Mouse (Mus musculus): ENCODE measurements around the gene Sf1. TPM values are rescaled to one million over a fixed set of nuclear protein-coding genes. Genes with fewer than 3 reads are reported as not detected.

Gene Sf1
- polyA plus RNA-seq, 2 experiments, result 57.4 to 57.9 TPM

DNA sequence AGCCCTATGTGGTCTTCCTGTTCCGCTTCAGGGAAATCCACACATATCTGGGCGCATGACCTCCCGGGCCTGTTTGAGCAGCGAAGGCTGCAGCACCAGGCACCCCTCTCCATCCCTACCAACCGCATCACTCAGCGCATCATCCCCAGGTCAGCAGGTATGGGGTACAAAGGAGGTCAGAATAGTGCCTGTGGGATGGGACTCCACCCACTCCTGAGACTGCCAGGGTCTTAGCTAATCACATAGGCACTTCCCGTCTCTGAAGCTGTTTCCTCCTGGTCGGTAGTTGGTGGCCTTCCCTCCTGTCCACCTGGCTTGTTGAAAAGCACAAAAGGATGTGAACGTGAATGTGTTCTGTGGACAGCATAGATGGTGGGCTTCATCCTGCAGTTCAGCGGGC lies 16.8 kb upstream of the Sf1 start:
- TF ChIP-seq EP300 (IDR thresholded peaks at IDR 0.05; ENCODE audit: low read depth) (no peak), CTCF (IDR thresholded peaks at IDR 0.05; ENCODE audit: low read depth) (no peak)
- Histone ChIP-seq H3K9ac (replicated peaks) (no peak overlapping the region), H3K4me2 (ENCODE audit: low read depth) (no peak overlapping the region), H3K36me3 (replicated peaks; ENCODE audit: control insufficient read depth, insufficient read depth, low read depth) (no peaks in the 10 kb centered on the region; the same call in 1 of the 2 replicates), H3K27me3 (ENCODE audit: control insufficient read depth, insufficient read depth, low read length) (no peaks in the 10 kb centered on the region), H3K4me3 (ENCODE audit: insufficient read depth in 1 of 2, low read depth in 2 of 2, low read length in 2 of 2) (no peak overlapping the region), H3K9me3 (ENCODE audit: control insufficient read depth, low read length) (no peaks in the 10 kb centered on the region), H3K4me1 (replicated peaks; ENCODE audit: control insufficient read depth in 2 of 2, insufficient read depth in 2 of 2, low read length in 1 of 2) (peaks cover 10 to 20% of the 10 kb centered on the region in 2 experiments), H3K27ac (no peak overlapping the region)
- ATAC-seq (ENCODE audit: insufficient read depth) (no peak), DNase-seq (ENCODE audit: low read depth in 3 of 3, low spot score in 3 of 3) (no peak)
- WGBS (ENCODE audit: insufficient replicate concordance), result 78% methylated on average over 10 of the region's 10 CpGs

DNA sequence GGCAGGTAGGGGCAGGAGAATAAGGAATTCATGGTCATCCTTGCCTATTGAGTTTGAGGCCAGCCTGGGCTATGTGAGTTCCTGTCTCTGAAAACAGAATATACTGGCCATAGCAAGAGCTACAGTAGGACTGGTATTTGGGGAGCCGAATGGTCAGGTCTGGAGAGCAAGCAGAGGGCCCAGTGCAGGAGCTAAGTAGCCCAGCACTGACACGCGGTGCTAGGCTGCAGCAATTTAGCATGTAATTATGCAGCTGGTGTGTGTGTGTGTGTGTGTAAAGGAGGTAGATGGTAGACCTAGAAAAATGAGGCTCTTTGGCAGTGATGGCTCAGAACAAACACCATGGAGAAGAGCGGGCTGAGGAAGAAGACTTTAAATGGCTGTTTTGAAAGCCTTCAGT lies 15.9 kb upstream of the Sf1 start:
- TF ChIP-seq CTCF (IDR thresholded peaks at IDR 0.05; ENCODE audit: low read depth) (no peak), EP300 (IDR thresholded peaks at IDR 0.05; ENCODE audit: low read depth) (no peak)
- Histone ChIP-seq H3K36me3 (replicated peaks; ENCODE audit: control insufficient read depth, insufficient read depth, low read depth) (no peaks in the 10 kb centered on the region; the same call in 1 of the 2 replicates), H3K9me3 (ENCODE audit: control insufficient read depth, low read length) (no peaks in the 10 kb centered on the region), H3K9ac (replicated peaks) (no peak overlapping the region), H3K4me2 (ENCODE audit: low read depth) (no peak overlapping the region), H3K4me3 (ENCODE audit: insufficient read depth in 1 of 2, low read depth in 2 of 2, low read length in 2 of 2) (no peak overlapping the region), H3K27ac (no peak overlapping the region), H3K4me1 (replicated peaks; ENCODE audit: control insufficient read depth in 2 of 2, insufficient read depth in 2 of 2, low read length in 1 of 2) (peaks cover 10 to 16% of the 10 kb centered on the region in 2 experiments), H3K27me3 (ENCODE audit: control insufficient read depth, insufficient read depth, low read length) (no peaks in the 10 kb centered on the region)
- 89% methylated on average over 4 of the region's 4 CpGs for WGBS (ENCODE audit: insufficient replicate concordance)
- ATAC-seq (ENCODE audit: insufficient read depth) (no peak), DNase-seq (ENCODE audit: low read depth in 3 of 3, low spot score in 3 of 3) (no peak)

DNA sequence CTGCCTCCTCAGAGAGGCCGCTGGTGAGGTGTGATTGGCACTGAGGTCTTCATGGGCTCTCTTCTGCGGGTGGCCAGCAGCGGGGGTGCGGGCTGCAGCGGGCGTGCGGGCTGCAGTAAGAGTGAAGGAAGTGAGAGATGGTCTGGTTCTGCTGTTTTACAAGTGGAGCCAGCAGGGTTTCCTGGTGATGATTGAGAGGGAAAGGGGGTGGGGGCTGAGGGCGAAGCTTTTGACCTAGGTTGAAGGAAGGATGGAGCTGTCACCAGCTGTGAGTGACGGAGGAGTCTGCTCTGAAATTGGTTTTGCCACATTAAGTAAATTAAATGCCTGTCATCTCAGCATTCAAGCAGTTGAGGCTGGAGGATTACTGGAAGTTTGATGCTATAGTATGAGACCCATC lies 14.8 kb upstream of the Sf1 start:
- Histone ChIP-seq H3K27me3 (ENCODE audit: control insufficient read depth, insufficient read depth, low read length) (no peaks in the 10 kb centered on the region), H3K36me3 (replicated peaks; ENCODE audit: control insufficient read depth, insufficient read depth, low read depth) (no peaks in the 10 kb centered on the region; the same call in 1 of the 2 replicates), H3K27ac (no peak overlapping the region), H3K4me2 (ENCODE audit: low read depth) (peak overlapping the region; percentile 37; the same call in 1 of the 2 replicates), H3K4me3 (ENCODE audit: insufficient read depth in 1 of 2, low read depth in 2 of 2, low read length in 2 of 2) (no peak overlapping the region), H3K4me1 (replicated peaks; ENCODE audit: control insufficient read depth in 2 of 2, insufficient read depth in 2 of 2, low read length in 1 of 2) (peaks cover 10 to 11% of the 10 kb centered on the region in 2 experiments), H3K9ac (replicated peaks) (no peak overlapping the region), H3K9me3 (ENCODE audit: control insufficient read depth, low read length) (no peaks in the 10 kb centered on the region)
- no peak for DNase-seq (ENCODE audit: low read depth in 3 of 3, low spot score in 3 of 3)
- WGBS (ENCODE audit: insufficient replicate concordance), result 33% methylated on average over 9 of the region's 9 CpGs
- TF ChIP-seq CTCF (IDR thresholded peaks at IDR 0.05; ENCODE audit: low read depth) (no peak), EP300 (IDR thresholded peaks at IDR 0.05; ENCODE audit: low read depth) (no peak)
- ATAC-seq (ENCODE audit: insufficient read depth), result no peak

- no peak overlapping the region; the same call in 1 of the 2 replicates for H3K27ac ChIP-seq
- DNase-seq (ENCODE audit: low read depth in 3 of 3, low spot score in 3 of 3) (no peak), ATAC-seq (ENCODE audit: insufficient read depth) (peak; percentile 58; the same call in 1 of the 2 replicates)
- WGBS (ENCODE audit: insufficient replicate concordance), result 17% methylated on average over 14 of the region's 14 CpGs
- H3K4me2 ChIP-seq (ENCODE audit: low read depth), result peak overlapping the region; percentile 37
- TF ChIP-seq CTCF (IDR thresholded peaks at IDR 0.05; ENCODE audit: low read depth) (no peak), EP300 (IDR thresholded peaks at IDR 0.05; ENCODE audit: low read depth) (no peak)
- H3K27me3 ChIP-seq (ENCODE audit: control insufficient read depth, insufficient read depth, low read length), result no peaks in the 10 kb centered on the region
- peak overlapping the region; percentile 20; the same call in 1 of the 2 replicates for H3K9ac ChIP-seq (replicated peaks)
- H3K9me3 ChIP-seq (ENCODE audit: control insufficient read depth, low read length), result no peaks in the 10 kb centered on the region
- H3K36me3 ChIP-seq (replicated peaks; ENCODE audit: control insufficient read depth, insufficient read depth, low read depth), result no peaks in the 10 kb centered on the region; the same call in 1 of the 2 replicates
- H3K4me1 ChIP-seq (replicated peaks; ENCODE audit: control insufficient read depth in 2 of 2, insufficient read depth in 2 of 2, low read length in 1 of 2), result peaks cover 10 to 11% of the 10 kb centered on the region in 2 experiments
- H3K4me3 ChIP-seq (ENCODE audit: insufficient read depth in 1 of 2, low read depth in 2 of 2, low read length in 2 of 2), result no peak overlapping the region
These were observed 14.1 kb upstream of the Sf1 start for GRCm38 (mm10) chr19:6349215-6349983.

DNA sequence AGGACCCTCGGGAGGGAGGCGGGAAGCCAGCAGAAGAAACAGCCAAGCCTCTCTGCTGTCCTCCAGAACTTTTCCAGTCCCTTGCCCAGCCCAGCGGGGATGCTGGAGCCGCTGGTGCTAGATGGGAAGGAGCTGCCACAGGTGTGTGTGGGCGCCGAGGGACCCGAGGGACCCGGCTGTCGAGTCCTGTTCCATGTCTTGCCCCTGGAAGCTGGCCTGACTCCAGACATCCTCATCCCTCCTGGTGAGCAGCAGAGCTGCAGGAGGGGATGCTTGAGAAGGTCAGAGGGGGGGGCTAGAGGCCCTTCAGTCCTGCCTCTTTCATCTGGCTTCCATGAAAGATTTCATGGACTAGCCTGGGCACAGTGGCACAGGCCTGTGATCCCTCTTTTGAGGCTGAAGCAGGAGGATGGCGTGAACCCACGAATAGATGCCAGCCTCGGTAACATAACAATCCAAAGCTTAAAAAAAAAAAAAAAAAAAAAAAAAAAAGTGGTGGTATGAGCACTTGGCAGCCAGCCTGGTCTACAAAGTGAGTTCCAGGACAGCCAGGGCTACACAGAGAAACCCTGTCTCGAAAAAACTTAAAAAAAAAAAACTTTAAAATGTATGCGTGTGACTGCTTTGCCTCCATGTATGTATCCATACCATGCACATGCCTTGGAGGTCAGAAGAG lies 11.9 kb upstream of the Sf1 start:
- ATAC-seq (ENCODE audit: insufficient read depth), result no peak
- H3K4me2 ChIP-seq (ENCODE audit: low read depth), result no peak overlapping the region

More for the DNA sequence above, 11.9 kb upstream of the Sf1 start:
- TF ChIP-seq EP300 (IDR thresholded peaks at IDR 0.05; ENCODE audit: low read depth), result no peak
- no peak for TF ChIP-seq CTCF (IDR thresholded peaks at IDR 0.05; ENCODE audit: low read depth)
- Histone ChIP-seq H3K4me1 (replicated peaks; ENCODE audit: control insufficient read depth in 2 of 2, insufficient read depth in 2 of 2, low read length in 1 of 2) (peaks cover 10 to 11% of the 10 kb centered on the region in 2 experiments), H3K27ac (no peak overlapping the region), H3K27me3 (ENCODE audit: control insufficient read depth, insufficient read depth, low read length) (no peaks in the 10 kb centered on the region), H3K9ac (replicated peaks) (no peak overlapping the region), H3K36me3 (replicated peaks; ENCODE audit: control insufficient read depth, insufficient read depth, low read depth) (no peaks in the 10 kb centered on the region; the same call in 1 of the 2 replicates), H3K4me3 (ENCODE audit: insufficient read depth in 1 of 2, low read depth in 2 of 2, low read length in 2 of 2) (no peak overlapping the region), H3K9me3 (ENCODE audit: control insufficient read depth, low read length) (no peaks in the 10 kb centered on the region)
- DNase-seq (ENCODE audit: low read depth in 3 of 3, low spot score in 3 of 3), result no peak
- WGBS (ENCODE audit: insufficient replicate concordance), result 74% methylated on average over 14 of the region's 14 CpGs

Data from liver, embryonic 14.5 days (tissue).